Mouse (Mus musculus): ENCODE results near the gene Col26a1.

Col26a1 gene

DNA sequence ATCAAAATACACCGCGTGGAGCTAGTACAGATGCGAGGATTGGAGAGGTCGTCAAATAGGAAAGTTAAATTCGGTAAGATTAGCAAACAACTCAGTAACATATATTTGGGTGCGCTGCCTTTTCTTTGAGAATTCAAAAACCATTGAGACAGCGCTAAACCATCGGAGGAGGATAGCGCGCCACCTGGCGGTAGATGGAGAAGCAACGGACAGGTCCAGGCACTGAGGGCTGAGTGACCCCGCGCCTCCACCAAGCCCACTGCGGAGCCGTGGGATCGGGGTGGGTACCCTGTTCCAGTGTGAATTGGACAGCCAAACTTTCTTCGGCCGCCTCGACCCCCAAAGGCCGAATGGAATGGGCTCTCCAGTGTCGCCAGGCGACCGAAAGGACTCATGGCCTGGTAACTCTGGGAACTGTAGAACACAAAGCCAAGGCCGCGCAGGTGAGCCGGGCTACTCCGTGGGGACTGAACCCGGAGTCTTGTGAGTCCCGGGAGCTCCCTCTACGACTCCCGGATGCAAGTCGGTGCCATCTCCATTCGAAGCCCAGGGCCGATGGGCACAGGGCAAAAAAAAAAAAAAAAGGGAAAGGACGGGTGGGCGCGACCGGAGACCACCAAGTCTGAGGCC is 1.5 kb downstream of the Col26a1 start:
- peak; percentile 76 to 83 for DNase-seq

DNA sequence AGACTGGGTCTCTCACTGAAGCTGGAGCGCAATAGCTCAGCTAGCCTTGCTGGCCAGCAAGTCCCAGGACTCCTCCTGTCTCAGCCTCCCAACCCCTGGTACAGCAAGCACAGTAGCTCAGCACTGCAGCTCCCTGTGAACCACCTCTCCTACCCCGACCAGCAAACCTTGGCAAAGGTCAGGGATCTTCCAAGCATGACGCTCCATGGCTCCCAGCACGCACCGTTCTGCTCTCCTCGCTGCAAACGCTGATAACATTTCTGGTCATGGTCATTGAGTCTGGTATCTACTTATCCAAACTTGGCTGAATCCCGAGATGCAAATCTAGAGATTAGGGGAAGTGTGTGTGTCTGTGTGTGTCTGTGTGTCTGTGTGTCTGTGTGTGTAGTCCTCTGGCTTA is 2.9 kb downstream of the Col26a1 start:
- DNase-seq, result no peak

- peak in 1 of 2 experiments; percentile 63 for DNase-seq
Observed at GRCm38 (mm10) chr5:136874271-136874670, 8.7 kb downstream of the Col26a1 start.

GRCm38 (mm10) chr5:136872417-136872816 is 10.6 kb downstream of the Col26a1 start:
- no peak for DNase-seq

- DNase-seq, result peak in 1 of 2 experiments; percentile 25
Observed at GRCm38 (mm10) chr5:136869451-136870114, 13.4 kb downstream of the Col26a1 start.

DNA sequence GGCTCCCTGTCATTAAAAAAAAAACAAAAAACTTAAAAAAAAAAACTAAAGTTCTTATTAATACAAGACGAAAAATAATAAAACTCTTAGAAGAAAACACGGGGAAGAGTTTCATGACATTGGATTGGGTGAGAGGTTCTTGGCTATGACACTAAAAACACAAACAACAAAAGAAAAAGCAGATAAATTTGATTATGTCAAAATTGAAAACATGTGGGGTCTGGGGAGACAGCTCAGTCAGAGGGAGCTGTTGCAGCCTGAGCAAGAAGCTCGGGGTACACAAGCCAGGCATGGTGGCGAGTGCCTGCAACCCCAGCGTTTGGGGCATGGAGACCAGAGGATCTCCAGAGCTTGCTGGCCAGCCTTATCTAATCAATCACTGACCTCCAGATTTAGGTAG is 15.3 kb downstream of the Col26a1 start:
- DNase-seq, result no peak

DNA sequence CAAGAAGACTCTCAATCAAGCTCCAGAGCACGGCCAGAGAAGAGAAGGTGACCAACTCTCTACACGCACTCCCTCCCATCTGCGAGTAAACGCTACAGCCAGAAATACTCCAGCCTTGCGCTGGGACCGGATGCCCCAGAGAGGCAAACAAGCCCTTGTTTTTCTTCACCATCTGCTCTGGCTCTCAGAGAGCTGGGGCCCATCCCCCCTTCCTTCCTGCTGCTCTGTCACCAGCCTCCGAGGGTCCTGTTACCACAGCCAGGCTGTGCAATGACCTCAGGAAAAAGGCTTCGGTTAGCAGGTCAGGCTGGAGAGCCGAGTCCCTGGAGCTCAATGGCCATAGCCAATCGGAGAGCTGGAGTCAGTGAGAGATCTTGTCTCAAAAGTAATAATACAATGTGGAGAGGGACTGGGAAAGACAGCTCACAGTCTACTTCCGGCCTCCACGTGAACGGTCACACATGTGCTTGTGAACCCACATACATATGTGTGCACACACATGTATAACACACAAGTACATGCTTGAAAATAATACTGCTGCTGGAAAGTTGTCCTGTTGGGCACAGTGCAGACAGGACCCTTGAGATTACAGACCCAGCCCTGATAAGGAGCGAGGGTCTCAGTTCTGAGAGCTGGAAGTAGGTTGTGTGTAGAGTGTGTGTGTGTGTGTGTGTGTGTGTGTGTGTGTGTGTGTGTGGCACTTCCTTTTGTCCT is 18.9 kb downstream of the Col26a1 start:
- DNase-seq, result peak; percentile 70 to 86

DNA sequence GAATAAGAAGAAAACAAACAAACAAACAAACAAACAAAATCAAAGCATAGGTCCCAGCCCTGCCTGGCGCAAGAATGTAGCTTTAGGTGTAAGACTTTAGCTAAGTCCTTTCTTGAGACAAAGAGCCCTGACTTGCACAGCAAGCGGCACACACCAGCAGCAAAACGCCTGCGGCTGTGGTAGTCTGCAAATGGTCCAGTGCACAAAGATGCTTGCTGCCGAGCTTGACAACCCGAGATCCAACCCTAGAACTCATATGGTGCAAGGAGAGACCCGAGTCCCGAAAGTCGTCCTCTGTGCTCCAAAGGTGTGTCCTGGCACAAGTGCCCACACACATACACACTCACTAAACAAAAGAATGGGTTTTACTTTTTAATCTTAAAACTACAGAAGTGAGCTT is 19.7 kb downstream of the Col26a1 start:
- DNase-seq, result no peak

GRCm38 (mm10) chr5:136862806-136863205 is 20.2 kb downstream of the Col26a1 start:
- no peak for DNase-seq

- no peak for DNase-seq
Observed at GRCm38 (mm10) chr5:136861191-136861940, 21.6 kb downstream of the Col26a1 start.

- DNase-seq, result no peak
Observed at GRCm38 (mm10) chr5:136850716-136851115, 32.3 kb downstream of the Col26a1 start.

DNA sequence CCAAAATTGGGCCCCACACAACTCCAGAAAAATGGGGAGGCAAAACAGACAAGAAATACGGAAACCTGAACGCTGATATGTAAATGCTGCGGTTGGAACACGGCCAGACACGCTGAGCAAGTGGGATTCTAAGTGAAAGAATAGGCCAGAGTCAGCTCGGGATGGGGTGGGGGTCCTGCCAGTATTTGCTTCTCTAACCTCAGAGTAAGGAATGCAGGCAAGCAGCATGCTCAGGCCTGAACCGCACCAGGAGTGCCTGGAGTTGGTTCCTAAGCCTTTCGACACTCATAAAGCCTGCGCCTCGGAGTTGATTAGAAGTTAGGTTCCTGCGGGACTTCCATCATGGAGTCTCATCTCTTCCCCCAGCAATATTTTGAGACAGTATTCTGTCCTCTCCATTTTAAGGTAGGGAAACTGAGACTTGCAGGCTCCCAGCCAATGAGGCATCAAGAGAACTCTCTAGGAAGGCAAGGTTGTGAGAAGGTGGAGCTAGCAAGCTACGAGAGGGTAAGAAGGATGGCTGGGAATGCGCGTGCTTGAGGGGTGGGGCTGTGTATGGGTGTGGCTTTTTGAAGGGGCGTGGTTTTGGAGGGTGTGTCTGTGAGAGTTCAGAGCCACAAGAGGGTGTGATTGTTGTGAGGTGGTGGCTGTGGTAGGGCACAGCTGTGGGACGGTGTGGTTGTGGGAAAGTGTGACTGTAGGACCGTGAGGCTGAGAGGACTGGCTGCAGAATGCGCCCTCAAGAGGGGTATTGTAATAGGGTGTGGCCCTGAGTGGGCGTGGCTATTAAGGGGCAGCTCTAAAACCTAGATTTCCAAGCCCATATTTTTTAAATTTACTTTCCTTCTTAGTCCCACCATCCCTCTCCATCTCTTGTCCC is 36.4 kb downstream of the Col26a1 start:
- no peak for DNase-seq

DNA sequence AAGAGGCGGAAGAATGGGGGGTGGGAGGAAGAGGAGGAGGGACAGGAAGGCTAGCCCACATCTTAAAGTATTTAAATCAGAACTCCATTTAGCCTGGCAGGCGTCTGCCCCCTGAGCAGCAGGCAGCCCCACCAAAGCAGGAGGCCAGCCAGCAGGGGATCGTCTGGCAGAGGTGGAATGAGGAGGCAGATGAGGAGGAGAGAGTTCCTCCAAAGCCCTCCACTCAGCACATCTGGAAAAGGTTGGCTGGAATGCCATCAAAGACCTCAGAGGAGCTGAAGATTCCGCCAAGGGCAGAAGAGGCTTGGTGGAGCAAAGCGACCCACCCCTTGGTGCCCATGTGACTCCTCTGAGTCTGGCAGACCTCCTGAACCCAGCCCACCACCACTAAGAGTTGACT is 39.1 kb downstream of the Col26a1 start:
- no peak for DNase-seq

- DNase-seq, result peak; percentile 57 to 60
Observed at GRCm38 (mm10) chr5:136840036-136840435, 43.0 kb downstream of the Col26a1 start.

DNA sequence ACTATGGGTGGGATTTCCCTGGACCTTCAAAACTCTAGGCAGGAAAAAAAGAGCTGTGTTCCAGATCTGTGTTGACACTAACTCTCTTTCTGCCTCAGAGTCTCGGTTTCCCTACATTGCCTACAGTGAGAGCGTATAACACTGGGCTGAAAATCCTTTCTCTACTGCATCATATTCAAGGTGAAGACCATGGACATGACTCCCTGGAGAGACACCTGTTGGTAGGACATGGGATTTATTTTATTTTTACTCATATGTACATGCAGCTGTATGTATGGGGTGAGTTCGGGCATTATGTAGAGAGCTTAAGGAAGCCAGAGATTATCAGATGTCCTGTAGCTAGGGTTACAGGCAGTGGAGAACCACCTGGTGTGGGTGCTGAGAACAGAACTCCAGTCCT is 50.0 kb downstream of the Col26a1 start:
- no peak for DNase-seq

GRCm38 (mm10) chr5:136830156-136830555 is 52.9 kb downstream of the Col26a1 start:
- no peak for DNase-seq

- DNase-seq, result no peak
Observed at GRCm38 (mm10) chr5:136821971-136822370, 61.0 kb downstream of the Col26a1 start.

DNA sequence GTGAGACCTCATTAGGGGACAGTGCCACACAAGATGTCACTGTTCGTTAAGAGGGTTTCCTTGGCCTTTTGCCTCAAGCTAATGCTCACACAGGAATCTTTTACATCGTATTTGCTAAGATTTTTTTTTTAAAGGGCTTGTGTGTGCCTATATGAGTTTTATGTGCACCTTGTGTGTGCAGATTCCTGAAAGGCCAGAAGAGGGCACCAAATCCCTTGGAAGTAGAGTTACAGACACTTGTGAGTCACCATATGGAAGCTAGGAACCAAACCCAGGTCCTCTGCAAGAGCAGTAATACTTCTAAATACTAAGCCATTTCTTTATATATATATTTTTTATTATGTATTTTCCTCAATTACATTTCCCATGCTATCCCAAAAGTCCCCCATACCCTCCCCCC is 62.1 kb downstream of the Col26a1 start:
- no peak for DNase-seq

DNA sequence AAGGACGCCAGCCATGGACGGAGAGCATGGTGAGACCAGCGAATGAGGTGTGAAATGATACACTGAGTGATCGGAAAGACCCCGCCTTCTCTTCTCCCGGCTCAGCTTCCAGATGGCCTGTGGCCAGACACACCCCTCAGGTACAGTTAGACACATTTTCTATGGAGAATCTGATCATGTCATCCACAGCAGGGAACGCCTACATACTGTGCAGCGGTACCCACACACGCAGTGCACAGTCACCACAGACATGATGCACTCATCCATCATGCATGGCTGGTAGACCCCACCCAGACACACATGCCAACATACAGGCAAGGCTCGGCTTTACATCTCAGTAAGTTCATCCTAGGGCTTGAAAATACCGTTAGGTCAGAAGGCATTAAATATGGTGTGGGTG is 63.3 kb downstream of the Col26a1 start:
- DNase-seq, result no peak

DNA sequence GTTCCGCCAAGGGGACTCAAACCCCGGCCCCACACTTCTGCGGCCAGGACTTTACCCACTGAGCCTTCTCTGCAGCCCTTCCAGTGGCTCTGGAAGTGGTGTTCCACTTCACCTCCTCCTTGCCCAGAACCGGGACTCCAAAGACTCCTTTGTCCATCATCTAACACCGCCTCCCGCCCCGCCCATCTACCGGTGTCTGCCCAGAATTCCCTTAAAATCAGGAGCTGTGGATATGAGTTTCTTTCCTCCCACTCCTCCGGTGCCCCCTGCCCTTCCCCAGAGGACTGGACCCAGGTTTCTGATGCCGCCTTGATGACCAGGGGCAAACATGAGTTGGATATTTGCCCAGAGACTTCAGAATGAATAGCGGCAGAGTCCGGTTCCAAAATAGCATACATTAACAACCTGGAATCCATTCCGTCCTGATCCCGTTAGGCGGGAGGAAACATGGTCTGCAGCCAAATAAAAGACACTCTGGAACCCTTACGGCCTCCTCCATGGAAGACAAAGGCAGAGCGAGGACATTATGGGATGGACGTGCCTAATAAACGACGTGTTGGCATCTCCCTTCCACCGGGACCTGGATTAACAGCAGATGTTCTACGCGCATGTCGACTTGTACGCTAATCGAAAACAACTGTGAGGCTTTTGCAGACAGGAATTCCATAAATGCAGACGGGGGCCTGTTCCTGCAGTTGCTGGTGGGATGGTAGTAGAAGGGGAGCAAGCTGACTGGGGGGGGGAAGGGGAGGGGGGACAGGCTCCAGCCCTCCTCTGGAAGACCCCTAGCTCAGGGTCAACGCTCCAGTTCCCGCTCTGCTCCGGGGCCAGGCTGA is 72.3 kb downstream of the Col26a1 start:
- DNase-seq, result peak; percentile 15 to 59

- DNase-seq, result peak; percentile 9 to 64
Observed at GRCm38 (mm10) chr5:136806379-136807056, 76.5 kb downstream of the Col26a1 start.
